Mouse (Mus musculus): ENCODE measurements around the gene Adamts14. TPM values are rescaled to one million over a fixed set of nuclear protein-coding genes. Genes with fewer than 3 reads are reported as not detected.

Gene Adamts14
- polyA plus RNA-seq, 2 experiments: 0.13 to 0.21 TPM

DNA sequence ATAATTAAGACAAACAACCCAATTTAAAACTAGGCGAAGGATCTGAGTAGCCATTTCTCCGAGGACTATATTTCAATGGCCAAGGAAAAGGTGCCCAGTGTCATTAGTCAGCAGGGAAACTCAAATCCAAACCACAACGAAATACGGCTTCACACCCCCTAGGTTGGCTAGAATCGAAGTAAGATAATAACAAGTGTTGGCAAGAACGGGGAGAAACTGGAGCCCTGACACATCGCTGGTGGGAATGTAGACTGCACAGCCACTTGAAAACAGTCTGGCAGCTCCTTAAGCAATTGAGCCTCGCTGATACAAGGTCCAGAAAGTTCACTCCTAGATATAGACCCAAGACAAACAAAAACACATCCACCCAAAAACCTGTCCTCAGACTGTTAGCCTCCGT is 16.6 kb downstream of the Adamts14 start:
- ATAC-seq (ENCODE audit: insufficient read depth): no peak
- Histone ChIP-seq H3K4me3 (ENCODE audit: insufficient read depth in 1 of 2, low read depth in 2 of 2, low read length in 2 of 2) (no peak overlapping the region), H3K9ac (replicated peaks) (no peak overlapping the region), H3K27me3 (ENCODE audit: control insufficient read depth, insufficient read depth, low read length) (no peaks in the 10 kb centered on the region), H3K27ac (no peak overlapping the region), H3K36me3 (replicated peaks; ENCODE audit: control insufficient read depth, insufficient read depth, low read depth) (no peaks in the 10 kb centered on the region), H3K4me1 (replicated peaks; ENCODE audit: control insufficient read depth in 2 of 2, insufficient read depth in 2 of 2, low read length in 1 of 2) (no peaks in the 10 kb centered on the region), H3K9me3 (ENCODE audit: control insufficient read depth, low read length) (no peaks in the 10 kb centered on the region), H3K4me2 (ENCODE audit: low read depth) (no peak overlapping the region)
- TF ChIP-seq EP300 (IDR thresholded peaks at IDR 0.05; ENCODE audit: low read depth) (no peak), CTCF (IDR thresholded peaks at IDR 0.05; ENCODE audit: low read depth) (no peak)
- WGBS (ENCODE audit: insufficient replicate concordance): 64% methylated on average over 9 of the region's 9 CpGs
- no peak for DNase-seq (ENCODE audit: low read depth in 3 of 3, low spot score in 3 of 3)

DNA sequence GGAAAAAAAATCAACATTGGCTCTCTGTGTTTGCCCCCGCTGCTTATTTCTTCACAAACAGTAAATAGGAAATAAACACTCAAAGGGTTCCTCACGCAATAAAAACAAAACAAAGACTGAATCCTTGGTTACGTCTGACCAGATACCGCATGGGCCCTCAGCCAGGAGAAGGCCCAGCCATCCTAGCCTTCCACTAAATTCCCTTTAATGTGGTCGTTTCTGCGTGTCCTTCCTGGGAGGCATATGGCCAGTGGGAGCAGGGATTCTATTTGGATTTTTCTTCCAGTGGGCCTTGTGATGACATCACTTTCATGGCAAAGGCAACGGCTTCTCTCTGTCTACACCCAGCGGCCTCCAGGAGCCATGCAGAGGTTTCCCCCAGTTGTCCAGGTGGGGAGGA is 18.0 kb downstream of the Adamts14 start:
- Histone ChIP-seq H3K36me3 (replicated peaks; ENCODE audit: control insufficient read depth, insufficient read depth, low read depth) (no peaks in the 10 kb centered on the region), H3K27ac (no peak overlapping the region), H3K4me1 (replicated peaks; ENCODE audit: control insufficient read depth in 2 of 2, insufficient read depth in 2 of 2, low read length in 1 of 2) (no peaks in the 10 kb centered on the region), H3K4me2 (ENCODE audit: low read depth) (no peak overlapping the region), H3K27me3 (ENCODE audit: control insufficient read depth, insufficient read depth, low read length) (no peaks in the 10 kb centered on the region), H3K4me3 (ENCODE audit: insufficient read depth in 1 of 2, low read depth in 2 of 2, low read length in 2 of 2) (no peak overlapping the region), H3K9me3 (ENCODE audit: control insufficient read depth, low read length) (no peaks in the 10 kb centered on the region), H3K9ac (replicated peaks) (no peak overlapping the region)
- 64% methylated on average over 8 of the region's 8 CpGs for WGBS (ENCODE audit: insufficient replicate concordance)
- ATAC-seq (ENCODE audit: insufficient read depth) (no peak), DNase-seq (ENCODE audit: low read depth in 3 of 3, low spot score in 3 of 3) (no peak)
- no peak for TF ChIP-seq CTCF (IDR thresholded peaks at IDR 0.05; ENCODE audit: low read depth)
- TF ChIP-seq EP300 (IDR thresholded peaks at IDR 0.05; ENCODE audit: low read depth): no peak

- Histone ChIP-seq H3K36me3 (replicated peaks; ENCODE audit: control insufficient read depth, insufficient read depth, low read depth) (no peaks in the 10 kb centered on the region), H3K9ac (replicated peaks) (no peak overlapping the region), H3K4me3 (ENCODE audit: insufficient read depth in 1 of 2, low read depth in 2 of 2, low read length in 2 of 2) (no peak overlapping the region), H3K27me3 (ENCODE audit: control insufficient read depth, insufficient read depth, low read length) (no peaks in the 10 kb centered on the region), H3K9me3 (ENCODE audit: control insufficient read depth, low read length) (no peaks in the 10 kb centered on the region), H3K4me2 (ENCODE audit: low read depth) (no peak overlapping the region), H3K4me1 (replicated peaks; ENCODE audit: control insufficient read depth in 2 of 2, insufficient read depth in 2 of 2, low read length in 1 of 2) (no peaks in the 10 kb centered on the region), H3K27ac (no peak overlapping the region)
- TF ChIP-seq CTCF (IDR thresholded peaks at IDR 0.05; ENCODE audit: low read depth) (no peak), EP300 (IDR thresholded peaks at IDR 0.05; ENCODE audit: low read depth) (no peak)
- WGBS (ENCODE audit: insufficient replicate concordance): 86% methylated on average over 6 of the region's 6 CpGs
- DNase-seq (ENCODE audit: low read depth in 3 of 3, low spot score in 3 of 3) (no peak), ATAC-seq (ENCODE audit: insufficient read depth) (no peak)
Observed at GRCm38 (mm10) chr10:61254761-61255160, 18.5 kb downstream of the Adamts14 start.

- TF ChIP-seq CTCF (IDR thresholded peaks at IDR 0.05; ENCODE audit: low read depth): no peak
- no peak for TF ChIP-seq EP300 (IDR thresholded peaks at IDR 0.05; ENCODE audit: low read depth)
- Histone ChIP-seq H3K27me3 (ENCODE audit: control insufficient read depth, insufficient read depth, low read length) (no peaks in the 10 kb centered on the region), H3K9me3 (ENCODE audit: control insufficient read depth, low read length) (no peaks in the 10 kb centered on the region), H3K4me1 (replicated peaks; ENCODE audit: control insufficient read depth in 2 of 2, insufficient read depth in 2 of 2, low read length in 1 of 2) (no peaks in the 10 kb centered on the region), H3K27ac (no peak overlapping the region), H3K4me3 (ENCODE audit: insufficient read depth in 1 of 2, low read depth in 2 of 2, low read length in 2 of 2) (no peak overlapping the region), H3K36me3 (replicated peaks; ENCODE audit: control insufficient read depth, insufficient read depth, low read depth) (no peaks in the 10 kb centered on the region), H3K4me2 (ENCODE audit: low read depth) (no peak overlapping the region), H3K9ac (replicated peaks) (no peak overlapping the region)
- WGBS (ENCODE audit: insufficient replicate concordance): 52% methylated on average over 2 of the region's 2 CpGs
- DNase-seq (ENCODE audit: low read depth in 3 of 3, low spot score in 3 of 3): no peak
- no peak for ATAC-seq (ENCODE audit: insufficient read depth)
Observed at GRCm38 (mm10) chr10:61249951-61250350, 23.3 kb downstream of the Adamts14 start.

DNA sequence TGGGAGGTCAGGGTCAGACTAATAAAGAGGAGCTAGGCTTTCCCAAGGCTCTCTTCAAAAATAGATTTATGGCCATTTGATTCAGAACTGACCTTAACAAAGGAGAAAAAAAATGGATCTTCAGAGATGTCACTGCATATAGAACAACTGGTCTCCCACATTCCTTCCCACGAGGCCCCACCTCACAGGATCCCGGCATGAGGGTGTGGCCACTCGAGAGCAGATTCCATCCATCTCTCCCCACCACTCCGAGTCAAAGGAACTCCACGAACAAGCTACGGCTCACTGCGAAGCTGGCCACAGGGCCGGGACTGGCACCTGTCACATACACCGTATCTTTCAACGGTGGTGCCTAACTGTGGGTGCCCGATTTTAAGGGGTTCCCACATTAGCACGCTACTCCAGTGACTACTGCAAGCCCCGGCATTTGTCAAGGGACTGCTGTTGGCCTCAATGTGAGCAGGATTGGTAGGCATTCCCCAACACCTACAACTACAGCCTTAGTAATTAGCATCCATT is 24.6 kb downstream of the Adamts14 start:
- WGBS (ENCODE audit: insufficient replicate concordance): 71% methylated on average over 13 of the region's 13 CpGs
- no peak for ATAC-seq (ENCODE audit: insufficient read depth)

More for the DNA sequence above, 24.6 kb downstream of the Adamts14 start:
- no peak overlapping the region for H3K4me3 ChIP-seq (ENCODE audit: insufficient read depth in 1 of 2, low read depth in 2 of 2, low read length in 2 of 2)
- H3K9me3 ChIP-seq (ENCODE audit: control insufficient read depth, low read length): no peaks in the 10 kb centered on the region
- DNase-seq (ENCODE audit: low read depth in 3 of 3, low spot score in 3 of 3): no peak
- no peak overlapping the region for H3K27ac ChIP-seq
- no peak for TF ChIP-seq CTCF (IDR thresholded peaks at IDR 0.05; ENCODE audit: low read depth)
- TF ChIP-seq EP300 (IDR thresholded peaks at IDR 0.05; ENCODE audit: low read depth): no peak
- H3K9ac ChIP-seq (replicated peaks): no peak overlapping the region
- no peaks in the 10 kb centered on the region for H3K4me1 ChIP-seq (replicated peaks; ENCODE audit: control insufficient read depth in 2 of 2, insufficient read depth in 2 of 2, low read length in 1 of 2)
- no peaks in the 10 kb centered on the region for H3K27me3 ChIP-seq (ENCODE audit: control insufficient read depth, insufficient read depth, low read length)
- H3K36me3 ChIP-seq (replicated peaks; ENCODE audit: control insufficient read depth, insufficient read depth, low read depth): no peaks in the 10 kb centered on the region
- H3K4me2 ChIP-seq (ENCODE audit: low read depth): no peak overlapping the region

Measured in liver, embryonic 14.5 days (tissue).